Mouse (Mus musculus) limb, embryonic 11.5 days (tissue): ENCODE data around the gene Nop2. TPM values are rescaled to one million over a fixed set of nuclear protein-coding genes. Genes with fewer than 3 reads are reported as not detected.

Experiments
- ATAC-seq: fragments of 200-750 bp; cut with Nextera tagmentation; 2 replicates; pipeline ENCODE4 v1.8.0; 2017; ENCODE audit warnings: low read depth; ENCODE audit not compliant: insufficient number of reproducible peaks, low FRiP score, low TSS enrichment
- DNase-seq: peaks from one replicate; pipeline ENCODE4 v3.0.0-alpha.2; 2015; ENCODE audit warnings: low spot score
- H3K27ac ChIP-seq: fragments of 300-500 bp; sonication (generic); replicated peaks from 2 replicates; pipeline ENCODE4 v1.5.1; 2014; ENCODE audit warnings: low read depth, mild to moderate bottlenecking, low read length
- H3K27me3 ChIP-seq: fragments of 300-500 bp; sonication (generic); 2 replicates; pipeline ENCODE4 v1.6.1; 2014; ENCODE audit warnings: mild to moderate bottlenecking, low read length, mixed read lengths; ENCODE audit not compliant: control insufficient read depth, insufficient read depth
- H3K36me3 ChIP-seq: fragments of 300-500 bp; sonication (generic); 2 replicates; pipeline ENCODE4 v1.6.1; 2014; ENCODE audit warnings: mild to moderate bottlenecking, low read length, moderate library complexity, mixed read lengths; ENCODE audit not compliant: control insufficient read depth, insufficient read depth
- H3K4me1 ChIP-seq: fragments of 300-500 bp; sonication (generic); 2 replicates; pipeline ENCODE4 v1.6.1; 2014; ENCODE audit warnings: low read length, mixed read lengths; ENCODE audit not compliant: control insufficient read depth, insufficient read depth
- H3K4me2 ChIP-seq: fragments of 300-500 bp; sonication (generic); 2 replicates; pipeline ENCODE4 v1.6.1; 2014; ENCODE audit warnings: low read depth, mild to moderate bottlenecking, moderate library complexity; ENCODE audit not compliant: severe bottlenecking
- H3K4me3 ChIP-seq: fragments of 300-500 bp; sonication (generic); 2 replicates; pipeline ENCODE4 v1.5.1; 2014; ENCODE audit warnings: low read depth, low read length
- H3K9ac ChIP-seq: fragments of 300-500 bp; sonication (generic); 2 replicates; pipeline ENCODE4 v1.6.1; 2014; ENCODE audit warnings: mild to moderate bottlenecking, low read length
- H3K9me3 ChIP-seq: fragments of 300-500 bp; sonication (generic); 2 replicates; pipeline ENCODE4 v1.6.1; 2016; ENCODE audit warnings: low read length; ENCODE audit not compliant: control insufficient read depth
- WGBS: fragments of 180-500 bp; shearing (Covaris S2); extraction: QIAGEN DNeasy Blood & Tissue Kit; methylation state at CpG from one replicate; pipeline ENCODE4 v1.1.7; 2014; 5-methylcytosine and 5-hydroxymethylcytosine counted together
- polyA plus RNA-seq: library from polyadenylated mRNA; unstranded; fragments of >200 nt; fragmentation: Nextera tagmentation; extraction: Ambion mirVana; gene quantifications from 2 replicates; pipeline ENCODE4 v1.2.1, GENCODE M21; 2014

Gene Nop2
- 71.4 and 76.3 TPM in 2 replicates for polyA plus RNA-seq

DNA sequence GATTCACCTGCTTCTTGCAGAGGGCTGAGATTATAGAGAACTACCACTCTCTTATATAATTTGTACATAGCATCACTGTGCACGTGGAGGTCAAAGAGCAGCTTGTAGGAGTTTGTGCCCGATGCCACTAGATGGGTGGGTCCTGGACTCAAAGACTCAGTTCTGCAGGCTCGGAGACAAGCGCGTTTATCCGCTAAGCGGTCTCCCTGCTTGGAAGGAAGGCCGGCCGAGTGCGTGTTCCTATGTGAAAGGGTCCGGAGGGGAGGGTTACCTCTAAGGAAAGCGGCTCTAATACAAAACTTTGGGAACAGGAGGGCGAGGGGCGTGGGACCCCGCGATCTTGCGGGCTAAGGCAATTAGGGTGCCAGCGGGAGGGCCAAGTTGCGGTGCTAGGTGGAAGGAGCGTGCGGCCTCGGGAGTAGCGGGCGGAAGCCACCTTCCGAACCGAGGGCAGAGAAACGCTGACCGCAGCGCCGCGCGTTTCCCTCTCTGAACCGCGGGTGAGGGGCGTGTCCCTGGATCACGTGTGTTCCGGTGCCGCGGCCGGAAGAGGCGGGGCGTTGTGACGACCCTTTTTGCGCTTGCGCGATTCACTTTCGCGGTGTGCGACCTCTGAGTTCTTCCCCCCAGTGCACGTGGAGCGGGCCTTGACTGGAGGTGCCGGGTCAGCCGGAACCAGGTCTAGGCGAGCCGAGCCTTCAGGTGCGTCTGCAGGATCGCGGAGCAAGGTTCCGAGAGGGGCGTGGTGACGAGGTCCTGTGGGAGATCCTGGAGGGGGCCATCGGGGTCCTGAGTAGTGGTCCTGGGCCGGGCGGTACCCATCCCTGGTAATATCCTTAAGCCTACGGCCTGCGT is at the start of gene Nop2:
Gene Nop2, plus strand, starts transcription at position 608 of the 855 bp plus-strand sequence.
- ATAC-seq: peak; percentile 92
- Histone ChIP-seq H3K9me3 (no peaks in the 10 kb centered on the region), H3K4me2 (peak within 1 kb of the TSS; percentile 67), H3K36me3 (peaks cover 35% of the 10 kb centered on the region), H3K4me3 (peak within 1 kb of the TSS; percentile 64), H3K9ac (peak within 1 kb of the TSS; percentile 79), H3K27ac (peak within 1 kb of the TSS; percentile 81), H3K4me1 (0 out of 2 replicates have a peak, but pooled peaks cover 3% of the 10 kb centered on the region), H3K27me3 (no peaks in the 10 kb centered on the region)
- under 1% methylated on average over 65 of the region's 66 CpGs for WGBS
- peak; percentile 97 for DNase-seq

DNA sequence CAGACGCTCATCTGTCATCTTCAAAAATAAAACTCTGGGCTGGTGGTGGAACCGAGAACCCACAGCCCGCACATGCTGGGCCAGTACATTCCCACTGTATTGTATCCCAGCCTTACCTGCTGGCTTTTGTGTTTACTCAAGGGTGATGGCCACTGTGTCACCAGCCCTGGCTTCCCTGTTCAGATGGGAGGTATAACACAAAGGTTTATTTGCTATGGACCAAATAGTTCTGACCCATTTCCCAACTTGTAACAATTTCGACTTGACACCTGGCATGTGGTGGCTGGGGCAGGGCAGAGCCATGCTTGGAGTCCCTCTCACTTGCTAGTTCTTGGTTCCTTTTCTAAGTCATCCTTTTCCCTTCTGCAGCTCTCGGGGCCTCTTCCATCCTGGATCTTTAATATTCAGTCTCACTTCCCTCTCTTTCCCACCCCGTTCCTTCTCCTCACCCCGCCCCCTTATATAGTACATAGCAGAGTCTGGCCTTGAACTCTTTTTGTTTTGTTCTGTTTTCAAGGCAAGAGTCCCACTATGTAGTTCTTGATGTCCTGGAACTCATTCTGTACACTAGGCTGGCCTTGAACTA is 48.8 kb upstream of the Nop2 start:
- no peaks in the 10 kb centered on the region for H3K27me3 ChIP-seq
- no peaks in the 10 kb centered on the region for H3K36me3 ChIP-seq
- ATAC-seq (no peak), DNase-seq (no peak)
- H3K9ac ChIP-seq: no peak overlapping the region
- H3K4me2 ChIP-seq: no peak overlapping the region
- no peaks in the 10 kb centered on the region for H3K9me3 ChIP-seq
- H3K4me1 ChIP-seq: no peaks in the 10 kb centered on the region
- no peak overlapping the region for H3K27ac ChIP-seq
- 90% methylated on average over 7 of the region's 7 CpGs for WGBS
- no peak overlapping the region for H3K4me3 ChIP-seq

DNA sequence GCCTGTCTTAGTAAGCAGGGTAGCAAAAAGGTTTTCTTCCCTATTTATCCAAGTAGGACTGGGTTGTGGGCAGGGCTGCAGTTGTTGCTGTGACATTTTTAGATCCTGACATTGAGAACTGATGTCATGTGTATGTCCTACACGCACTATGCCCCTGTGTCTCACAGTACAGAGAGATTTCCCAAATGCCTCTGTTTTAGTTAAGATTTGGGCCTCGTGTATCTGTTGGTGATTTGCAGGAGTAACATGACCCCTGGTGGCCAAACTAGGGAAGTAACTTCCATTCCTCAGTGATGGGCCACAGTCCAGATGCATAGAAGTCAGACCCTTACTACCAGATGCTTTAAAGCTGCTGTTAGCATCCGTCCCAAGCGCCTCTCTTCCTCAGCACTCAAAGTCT is 47.3 kb upstream of the Nop2 start:
- Histone ChIP-seq H3K9ac (no peak overlapping the region), H3K36me3 (no peaks in the 10 kb centered on the region), H3K9me3 (no peaks in the 10 kb centered on the region), H3K4me3 (no peak overlapping the region), H3K4me1 (peaks cover 5% of the 10 kb centered on the region; the same call in 1 of the 2 replicates), H3K27ac (no peak overlapping the region), H3K4me2 (no peak overlapping the region), H3K27me3 (no peaks in the 10 kb centered on the region)
- DNase-seq (peak; percentile 80), ATAC-seq (no peak; the same call in 1 of the 2 replicates)
- 10% methylated on average over 4 of the region's 4 CpGs for WGBS

DNA sequence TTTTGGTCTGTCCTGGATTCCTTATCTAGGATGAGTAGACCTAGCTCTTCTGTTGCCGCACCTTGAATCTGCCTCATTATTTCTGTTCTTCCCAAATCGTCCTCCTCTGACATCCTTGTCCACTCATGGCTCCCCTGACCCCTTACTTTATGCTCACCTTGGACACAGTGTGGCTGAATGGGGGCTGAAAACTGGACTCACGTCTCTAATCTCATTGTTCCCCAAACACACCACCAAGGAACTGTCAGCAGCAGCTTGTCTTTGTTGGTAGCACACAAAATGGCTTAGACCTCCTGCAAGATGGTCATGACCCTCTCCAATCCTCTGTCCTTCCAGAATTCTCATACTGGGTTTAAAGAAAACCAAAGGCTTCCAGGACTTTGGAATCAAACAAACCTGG is 43.8 kb upstream of the Nop2 start:
- H3K36me3 ChIP-seq: no peaks in the 10 kb centered on the region
- 87% methylated on average over 3 of the region's 3 CpGs for WGBS
- H3K9ac ChIP-seq: no peak overlapping the region
- no peak overlapping the region for H3K4me2 ChIP-seq
- H3K4me3 ChIP-seq: no peak overlapping the region
- DNase-seq (no peak), ATAC-seq (no peak)
- peak overlapping the region; percentile 92 for H3K27ac ChIP-seq
- no peaks in the 10 kb centered on the region for H3K27me3 ChIP-seq
- peaks cover 19% of the 10 kb centered on the region for H3K4me1 ChIP-seq
- H3K9me3 ChIP-seq: no peaks in the 10 kb centered on the region

DNA sequence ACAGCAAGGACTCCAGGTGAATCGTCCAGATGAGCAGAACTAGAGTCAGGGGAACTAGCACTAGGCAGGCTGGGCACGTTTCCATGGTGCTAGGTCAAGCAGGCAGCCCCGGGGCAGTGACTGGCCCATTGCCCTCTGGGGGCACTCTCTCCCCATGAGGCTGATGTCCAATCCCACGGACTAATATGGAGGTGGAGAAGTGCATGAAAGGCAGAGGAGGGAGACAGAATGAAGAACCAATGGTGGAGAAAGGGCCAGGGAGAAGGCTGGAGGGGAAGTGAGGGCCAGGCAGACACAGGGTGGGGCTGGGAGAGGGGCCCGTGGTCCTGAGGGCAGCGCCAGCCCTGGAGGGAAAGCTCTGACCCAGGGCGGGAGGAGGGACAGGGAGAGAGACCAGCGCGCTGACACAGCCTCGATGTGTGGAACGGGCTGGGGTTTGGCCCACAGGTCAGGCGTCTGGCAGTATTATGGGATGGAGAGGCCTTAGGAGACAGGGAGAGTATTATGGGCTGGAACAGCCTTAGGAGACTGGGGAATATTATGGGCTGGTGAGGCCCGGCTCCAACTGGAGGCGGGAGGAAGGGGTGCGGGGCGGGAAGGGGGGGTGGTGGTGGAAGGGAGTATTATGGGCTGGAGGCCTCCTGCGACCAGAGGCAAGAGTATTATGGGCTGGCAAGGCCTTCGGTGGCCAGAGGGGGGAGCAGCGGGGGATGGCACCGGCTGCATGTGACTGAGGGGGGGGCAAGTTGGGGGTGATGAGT is 43.0 kb upstream of the Nop2 start:
- WGBS: under 1% methylated on average over 20 of the region's 20 CpGs
- ATAC-seq: peak; percentile 83
- H3K9ac ChIP-seq: 0 out of 2 replicates have a peak overlapping the region, but pooled peaks have one; percentile 47

DNA sequence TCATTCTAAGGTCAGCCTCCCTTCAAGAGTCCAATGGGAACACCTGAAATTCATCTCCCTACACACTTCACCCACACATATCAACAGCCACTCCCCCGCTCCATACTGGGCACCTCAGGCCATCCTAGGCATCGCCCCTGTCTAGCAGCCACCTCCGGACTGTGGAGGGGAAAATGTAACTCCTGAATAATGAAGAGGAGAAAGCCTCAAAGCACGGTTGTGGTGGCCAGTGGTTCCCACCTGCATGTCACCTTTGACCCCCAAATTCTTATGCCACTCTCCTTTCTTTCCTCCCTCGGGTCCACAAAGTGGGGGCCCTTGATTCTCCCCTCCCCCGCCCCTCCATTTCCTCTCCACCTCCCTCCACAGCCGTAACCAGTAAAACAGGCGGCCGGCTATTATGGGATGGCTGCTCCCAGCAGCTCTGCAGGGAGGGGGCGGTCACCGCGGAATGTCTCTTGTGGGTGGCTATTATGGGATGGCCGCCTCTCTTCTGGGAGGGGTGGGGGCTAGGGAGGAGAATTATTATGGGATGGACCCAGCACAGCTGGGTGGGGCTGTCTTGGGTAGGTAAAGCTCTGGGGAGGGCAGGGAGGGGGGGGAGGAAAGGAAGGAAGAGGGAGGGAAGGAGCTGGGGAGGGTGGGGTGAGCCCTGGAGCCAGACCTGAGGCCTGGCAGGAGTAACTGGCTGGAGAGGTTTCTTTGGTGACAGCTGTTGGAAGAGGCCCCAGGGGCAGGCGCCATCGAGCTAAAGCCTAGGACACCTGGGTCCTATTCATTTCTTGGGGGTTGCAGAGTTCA is 42.0 kb upstream of the Nop2 start:
- ATAC-seq (peak; percentile 79), DNase-seq (peak; percentile 85)
- WGBS: 1% methylated on average over 15 of the region's 15 CpGs
- H3K27ac ChIP-seq: peak overlapping the region; percentile 92
- peak overlapping the region; percentile 12 for H3K4me3 ChIP-seq
- H3K9me3 ChIP-seq: no peaks in the 10 kb centered on the region
- H3K4me1 ChIP-seq: peaks cover 19% of the 10 kb centered on the region
- no peaks in the 10 kb centered on the region for H3K27me3 ChIP-seq
- H3K9ac ChIP-seq: peak overlapping the region; percentile 27
- peak overlapping the region; percentile 44 for H3K4me2 ChIP-seq
- H3K36me3 ChIP-seq: no peaks in the 10 kb centered on the region

More for the DNA sequence above, 43.0 kb upstream of the Nop2 start:
- Histone ChIP-seq H3K4me2 (peak overlapping the region; percentile 44; the same call in 1 of the 2 replicates), H3K27me3 (no peaks in the 10 kb centered on the region), H3K27ac (peak overlapping the region; percentile 92), H3K4me1 (peaks cover 19% of the 10 kb centered on the region), H3K9me3 (no peaks in the 10 kb centered on the region), H3K4me3 (no peak overlapping the region; the same call in 1 of the 2 replicates), H3K36me3 (no peaks in the 10 kb centered on the region)
- DNase-seq: peak; percentile 87

DNA sequence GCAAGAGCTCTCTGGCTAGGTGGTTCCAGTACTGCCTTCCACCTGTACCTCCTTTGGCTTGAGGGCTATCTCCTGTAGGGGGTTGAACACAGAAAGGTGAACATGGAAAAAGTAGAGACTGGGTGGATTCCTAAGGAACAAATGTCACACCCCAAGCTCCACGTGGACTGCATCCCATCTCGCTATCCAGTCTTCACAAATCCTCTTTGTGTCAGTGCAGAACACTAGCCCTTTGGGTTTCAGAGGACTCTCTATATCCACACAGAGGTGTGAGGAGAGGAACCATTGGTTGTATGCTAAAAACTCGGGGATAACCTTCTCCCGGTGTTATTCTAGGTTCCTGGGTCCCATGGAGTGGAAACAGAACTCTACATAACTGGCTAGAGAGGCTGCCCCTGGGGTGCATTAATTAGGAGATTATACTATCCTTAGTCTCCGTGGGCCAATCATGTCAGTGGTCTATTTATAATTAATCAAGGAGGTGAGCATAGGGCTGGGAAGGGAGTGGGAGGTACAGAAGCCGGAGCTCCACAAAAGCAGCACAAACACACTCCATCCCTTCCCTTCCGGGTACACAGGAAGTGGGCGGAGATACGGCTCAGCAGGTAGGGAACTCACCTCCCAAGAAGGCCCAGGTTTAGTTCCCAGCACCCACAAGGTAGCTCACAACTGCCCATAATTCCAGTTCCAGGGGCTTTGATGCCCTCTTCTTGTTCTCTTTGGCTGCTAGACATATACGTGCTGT is 41.2 kb upstream of the Nop2 start:
- H3K9ac ChIP-seq: peak overlapping the region; percentile 27; the same call in 1 of the 2 replicates
- H3K27me3 ChIP-seq: no peaks in the 10 kb centered on the region
- H3K9me3 ChIP-seq: no peaks in the 10 kb centered on the region
- DNase-seq (no peak), ATAC-seq (no peak; the same call in 1 of the 2 replicates)
- H3K36me3 ChIP-seq: no peaks in the 10 kb centered on the region
- H3K4me2 ChIP-seq: peak overlapping the region; percentile 44
- peaks cover 19% of the 10 kb centered on the region for H3K4me1 ChIP-seq
- WGBS: 56% methylated on average over 10 of the region's 10 CpGs
- peak overlapping the region; percentile 92 for H3K27ac ChIP-seq
- peak overlapping the region; percentile 12; the same call in 1 of the 2 replicates for H3K4me3 ChIP-seq
